Mouse (Mus musculus) limb, embryonic 10.5 days (tissue): ENCODE results near the gene H2-Oa. TPM values are rescaled to one million over a fixed set of nuclear protein-coding genes. Genes with fewer than 3 reads are reported as not detected.

Experiments used
- DNase-seq: peaks from one replicate; pipeline ENCODE4 v3.0.0-alpha.2; 2017; ENCODE audit warnings: low spot score
- H3K27ac ChIP-seq: fragments of 300-500 bp; sonication (generic); 2 replicates; pipeline ENCODE4 v1.5.1; 2016; ENCODE audit warnings: mild to moderate bottlenecking
- H3K27me3 ChIP-seq: fragments of 300-500 bp; sonication (generic); 2 replicates; pipeline ENCODE4 v1.6.1; 2016; ENCODE audit warnings: low read depth, mild to moderate bottlenecking; ENCODE audit not compliant: poor library complexity, severe bottlenecking
- H3K36me3 ChIP-seq: fragments of 300-500 bp; sonication (generic); 2 replicates; pipeline ENCODE4 v1.6.1; 2016; ENCODE audit warnings: mild to moderate bottlenecking, moderate library complexity
- H3K4me1 ChIP-seq: fragments of 300-500 bp; sonication (generic); 2 replicates; pipeline ENCODE4 v1.6.1; 2016
- H3K4me3 ChIP-seq: fragments of 300-500 bp; sonication (generic); 2 replicates; pipeline ENCODE4 v1.5.1; 2016; ENCODE audit warnings: mild to moderate bottlenecking, moderate library complexity
- H3K9me3 ChIP-seq: fragments of 300-500 bp; sonication (generic); replicated peaks from 2 replicates; pipeline ENCODE4 v1.6.1; 2016; ENCODE audit warnings: mild to moderate bottlenecking
- WGBS: fragments of 180-500 bp; shearing (Covaris S2); methylation state at CpG from one replicate; pipeline ENCODE4 v1.1.7; 2016; 5-methylcytosine and 5-hydroxymethylcytosine counted together
- polyA plus RNA-seq: library from polyadenylated mRNA; unstranded; fragments of >200 nt; fragmentation: Nextera tagmentation; extraction: Ambion mirVana; gene quantifications from 2 replicates; pipeline ENCODE4 v1.2.1, GENCODE M21; 2016

H2-Oa gene
- polyA plus RNA-seq, 1 experiment from 2014 or later = 0.66 TPM

DNA sequence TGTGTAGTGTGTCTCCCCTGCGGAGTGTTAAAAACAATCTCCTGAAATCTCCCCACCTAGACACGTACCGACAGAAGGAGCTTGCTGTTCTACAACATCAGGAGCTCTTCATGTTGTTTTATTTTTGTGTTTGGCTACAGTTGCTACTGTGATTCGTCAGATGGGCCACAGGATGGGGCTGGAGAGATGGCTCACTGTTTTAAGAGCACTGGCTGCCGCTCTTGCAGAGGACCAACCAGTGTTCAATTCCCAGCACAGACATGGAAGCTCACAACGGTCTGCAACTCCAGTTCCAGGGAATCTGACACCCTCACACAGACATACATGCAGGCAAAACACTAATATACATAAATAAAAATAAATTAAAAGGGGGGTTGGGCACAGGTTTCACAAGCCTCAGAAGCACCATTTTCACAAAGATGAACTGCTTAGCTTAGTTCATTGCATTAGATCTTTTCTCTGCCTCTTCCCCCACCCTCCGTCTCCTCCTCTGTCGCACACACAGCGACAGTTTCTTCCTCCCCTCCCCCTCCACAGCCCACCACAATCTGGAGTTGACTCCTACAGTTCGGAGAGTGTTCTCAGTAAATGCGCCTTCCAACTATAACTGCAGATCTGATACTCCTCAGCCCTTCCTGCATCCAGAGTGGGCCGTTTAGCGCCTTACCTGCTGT, 36.3 kb downstream of the H2-Oa start:
- H3K4me3 ChIP-seq = peak overlapping the region; percentile 39

DNA sequence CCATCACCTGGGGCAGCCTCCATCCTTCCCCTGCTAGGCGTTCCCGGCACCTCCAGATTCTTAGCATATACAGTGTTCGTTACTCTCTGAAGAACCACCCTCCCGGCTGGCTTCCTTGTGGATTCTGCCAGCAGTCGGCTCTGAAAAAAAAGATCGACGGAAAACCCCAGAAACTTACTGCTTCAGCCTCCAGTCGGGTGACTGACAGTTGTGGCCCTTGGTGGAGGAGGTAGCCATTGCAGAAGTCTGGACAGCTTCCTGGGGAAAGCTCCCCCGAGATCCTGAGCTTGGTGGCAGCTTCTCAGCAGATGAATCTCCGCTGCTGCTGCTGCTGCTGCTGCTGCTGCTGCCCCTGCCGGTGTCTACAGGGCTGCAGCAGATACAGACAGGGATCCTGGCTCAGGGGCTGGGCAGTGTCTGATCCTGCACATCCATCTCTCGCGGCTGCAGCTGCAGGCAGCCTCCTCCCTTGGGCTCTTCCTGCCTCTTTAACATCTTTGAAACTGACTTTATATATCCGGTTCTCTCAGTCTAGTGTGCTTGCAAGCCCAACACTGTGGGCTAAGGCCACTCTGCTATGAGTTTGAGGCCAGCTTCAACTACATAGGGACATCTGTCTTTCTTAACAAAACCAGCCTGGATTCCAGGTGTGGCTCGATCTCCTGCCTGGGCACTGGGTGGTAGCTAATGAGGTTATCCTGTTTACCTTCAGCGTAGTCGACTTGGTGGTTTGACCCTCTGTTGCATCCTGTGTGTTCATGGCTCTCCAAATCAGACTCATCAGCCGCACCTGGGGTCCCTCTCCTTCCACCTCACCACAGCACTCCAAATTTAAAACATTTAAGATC, 37.0 kb downstream of the H2-Oa start:
- Histone ChIP-seq H3K4me3 (peak overlapping the region; percentile 39), H3K27me3 (no peaks in the 10 kb centered on the region), H3K9me3 (no peaks in the 10 kb centered on the region), H3K27ac (peak overlapping the region; percentile 71), H3K4me1 (peaks cover 41% of the 10 kb centered on the region), H3K36me3 (peaks cover 12% of the 10 kb centered on the region)
- no peak for DNase-seq
- WGBS = 19% methylated on average over 18 of the region's 18 CpGs

More for the DNA sequence above, 36.3 kb downstream of the H2-Oa start:
- 22% methylated on average over 13 of the region's 13 CpGs for WGBS
- Histone ChIP-seq H3K27me3 (no peaks in the 10 kb centered on the region), H3K36me3 (peaks cover 12% of the 10 kb centered on the region), H3K4me1 (peaks cover 49% of the 10 kb centered on the region), H3K27ac (peak overlapping the region; percentile 71), H3K9me3 (no peaks in the 10 kb centered on the region)
- no peak for DNase-seq

DNA sequence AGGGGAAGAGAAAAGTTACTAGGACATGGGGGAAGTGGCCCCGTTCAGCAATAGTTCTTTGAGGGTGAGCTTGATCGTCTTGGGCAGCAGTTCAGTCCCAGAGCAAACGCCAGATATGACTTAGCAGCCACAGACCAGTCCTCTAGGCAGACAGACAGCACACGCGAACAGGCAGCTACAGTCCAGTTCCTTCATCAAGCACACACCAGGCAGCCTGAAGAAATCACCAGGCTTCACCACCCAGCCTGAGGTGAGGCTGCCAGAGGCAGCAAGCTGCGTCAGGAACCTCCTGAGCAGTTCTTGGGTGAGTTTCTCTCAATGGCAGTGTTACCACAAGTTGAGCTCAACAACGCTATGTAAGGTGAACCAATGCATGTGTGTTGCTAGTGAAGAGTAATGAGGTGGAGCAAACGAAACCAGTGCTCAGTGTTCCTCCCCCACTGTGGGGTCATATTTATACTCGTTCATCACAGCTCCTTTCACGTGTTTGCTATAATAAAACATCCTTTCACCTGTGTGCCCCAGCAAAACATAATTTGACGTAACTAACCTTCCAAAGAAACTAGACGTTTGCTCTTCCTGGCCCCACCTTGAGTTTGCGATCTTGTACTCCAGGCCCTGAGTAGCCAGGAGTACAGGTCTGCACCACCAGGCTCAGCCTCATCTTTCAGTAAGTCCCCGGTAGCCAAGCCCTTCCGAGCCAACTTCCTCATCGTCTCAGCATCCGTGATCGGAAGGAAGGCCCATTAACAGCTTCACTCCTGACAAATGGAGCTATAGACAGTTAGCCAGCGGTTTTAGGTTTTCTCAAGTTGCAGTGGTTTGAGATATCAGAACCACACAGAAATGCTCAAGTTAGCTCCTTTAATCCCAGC, 38.2 kb downstream of the H2-Oa start:
- 83% methylated on average over 19 of the region's 19 CpGs for WGBS
- Histone ChIP-seq H3K36me3 (peaks cover 12% of the 10 kb centered on the region), H3K9me3 (no peaks in the 10 kb centered on the region), H3K27me3 (no peaks in the 10 kb centered on the region), H3K4me1 (peaks cover 41% of the 10 kb centered on the region), H3K27ac (no peak overlapping the region), H3K4me3 (no peak overlapping the region)
- DNase-seq = no peak

DNA sequence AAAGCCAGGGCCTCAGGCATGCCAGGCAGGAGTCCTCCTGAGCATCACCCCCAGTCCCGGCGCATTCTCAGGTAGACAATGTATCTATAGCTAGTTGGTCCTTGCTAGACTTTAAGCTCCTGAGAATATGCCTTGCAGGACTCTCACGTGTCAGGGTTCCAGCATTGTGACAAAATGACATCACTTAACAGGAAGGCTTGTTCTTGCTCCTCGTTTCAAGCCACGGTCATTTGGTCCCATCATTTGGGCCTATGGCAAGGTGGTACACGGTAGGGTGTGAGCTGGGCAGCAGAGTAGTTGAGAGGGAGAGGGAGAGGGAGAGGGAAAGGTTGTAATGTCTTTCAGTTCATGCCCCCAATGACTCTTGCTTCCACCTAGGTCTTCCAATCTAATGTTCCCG, 39.8 kb downstream of the H2-Oa start:
- H3K4me1 ChIP-seq = peaks cover 45% of the 10 kb centered on the region
- H3K27ac ChIP-seq = no peak overlapping the region
- H3K36me3 ChIP-seq = no peaks in the 10 kb centered on the region
- no peak for DNase-seq
- no peaks in the 10 kb centered on the region for H3K9me3 ChIP-seq
- WGBS = 83% methylated on average over 7 of the region's 7 CpGs
- H3K4me3 ChIP-seq = no peak overlapping the region
- peaks cover 14% of the 10 kb centered on the region for H3K27me3 ChIP-seq

DNA sequence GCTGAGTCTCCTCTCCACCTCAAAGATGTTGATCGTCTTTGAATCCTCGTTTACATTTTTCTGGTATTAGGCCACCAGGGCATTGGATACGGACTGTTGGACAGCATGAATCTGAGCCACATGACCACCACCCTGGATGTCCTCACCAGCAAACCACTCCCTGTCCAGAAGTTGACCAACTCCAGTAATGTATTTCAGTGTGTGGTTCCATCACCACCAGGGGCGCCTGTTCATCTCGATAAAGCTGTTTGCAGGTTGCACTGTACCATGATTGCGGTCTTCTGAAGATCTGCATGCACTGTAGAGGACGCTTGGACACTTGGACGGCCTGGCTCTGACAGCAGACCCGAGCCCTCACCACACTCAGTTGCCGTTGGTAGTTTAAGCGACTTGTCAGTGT, 41.1 kb downstream of the H2-Oa start:
- Histone ChIP-seq H3K4me3 (no peak overlapping the region), H3K36me3 (no peaks in the 10 kb centered on the region), H3K27ac (no peak overlapping the region), H3K27me3 (peaks cover 27% of the 10 kb centered on the region), H3K4me1 (peaks cover 33% of the 10 kb centered on the region), H3K9me3 (no peaks in the 10 kb centered on the region)
- no peak for DNase-seq
- 83% methylated on average over 11 of the region's 11 CpGs for WGBS

DNA sequence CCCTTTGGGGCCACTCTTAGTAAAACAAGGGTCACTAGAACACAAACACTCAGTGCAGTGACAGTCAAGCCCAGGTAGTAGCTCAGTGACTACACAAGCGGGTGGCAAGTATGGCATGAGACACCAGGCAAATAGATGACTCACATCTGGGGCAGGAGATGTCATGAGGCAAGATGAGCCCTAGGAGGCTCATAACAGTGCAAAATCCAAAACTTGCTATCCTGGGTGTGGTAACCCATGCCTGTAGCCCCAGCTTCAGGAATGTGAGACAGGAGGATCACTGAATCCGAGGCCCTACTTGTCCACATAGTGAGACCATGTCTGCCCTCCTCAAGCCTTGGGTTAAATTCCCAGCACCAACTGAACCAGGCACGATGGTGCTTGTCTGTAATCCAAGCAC, 42.3 kb downstream of the H2-Oa start:
- Histone ChIP-seq H3K36me3 (no peaks in the 10 kb centered on the region), H3K27ac (no peak overlapping the region), H3K27me3 (peaks cover 39% of the 10 kb centered on the region), H3K4me3 (no peak overlapping the region), H3K9me3 (no peaks in the 10 kb centered on the region), H3K4me1 (peaks cover 26% of the 10 kb centered on the region)
- no peak for DNase-seq
- 83% methylated on average over 3 of the region's 3 CpGs for WGBS

DNA sequence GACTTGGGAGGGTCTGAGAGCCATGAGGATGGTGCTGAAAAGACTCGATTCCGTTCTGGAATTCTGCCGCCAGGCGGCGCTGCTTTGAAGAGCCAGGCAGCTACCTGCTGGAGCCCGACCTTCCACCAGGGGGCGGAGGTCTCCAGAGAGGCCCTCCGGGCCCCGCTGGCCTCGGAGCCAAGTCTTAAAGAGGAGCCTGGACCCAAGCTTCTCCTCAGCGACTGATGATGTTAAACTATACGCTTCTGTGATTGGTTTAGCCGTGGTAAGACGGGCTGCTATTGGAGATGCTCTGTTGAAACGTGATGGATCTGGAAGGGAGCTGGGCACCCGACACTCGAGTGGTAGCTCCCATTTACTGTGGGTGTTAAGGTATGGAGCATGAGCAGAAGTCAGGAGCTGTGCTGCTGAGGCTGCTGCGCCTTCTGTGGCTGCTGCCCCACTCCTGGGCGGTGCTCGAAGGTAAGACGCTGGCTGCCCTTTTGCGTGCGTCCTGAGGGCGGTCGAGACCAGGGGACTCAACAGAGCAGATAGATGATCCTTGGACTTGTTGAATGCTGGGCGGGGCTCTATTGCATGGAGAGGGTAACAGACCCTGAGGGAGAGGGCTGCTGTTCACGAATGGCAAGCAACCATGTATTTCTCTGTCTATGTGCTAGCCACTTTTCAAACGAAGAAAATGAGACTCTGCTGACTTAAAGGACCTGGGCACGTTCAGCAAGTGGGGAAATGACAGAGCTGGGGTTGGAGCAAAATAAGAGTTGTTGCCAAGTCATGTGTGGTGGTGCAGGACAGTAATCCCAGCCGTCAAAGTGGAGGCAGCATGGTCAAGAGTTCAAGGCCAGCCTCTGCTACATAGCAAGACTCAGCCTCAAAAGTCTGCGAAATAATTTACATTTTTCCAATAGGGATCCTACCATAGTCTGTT, 43.4 kb downstream of the H2-Oa start:
- H3K27ac ChIP-seq = peak overlapping the region; percentile 46; the same call in 1 of the 2 replicates
- H3K4me3 ChIP-seq = peak overlapping the region; percentile 48
- peak; percentile 100 for DNase-seq
- peaks cover 50% of the 10 kb centered on the region for H3K27me3 ChIP-seq
- no peaks in the 10 kb centered on the region for H3K9me3 ChIP-seq
- H3K36me3 ChIP-seq = no peaks in the 10 kb centered on the region
- 7% methylated on average over 31 of the region's 31 CpGs for WGBS
- peaks cover 25% of the 10 kb centered on the region for H3K4me1 ChIP-seq

DNA sequence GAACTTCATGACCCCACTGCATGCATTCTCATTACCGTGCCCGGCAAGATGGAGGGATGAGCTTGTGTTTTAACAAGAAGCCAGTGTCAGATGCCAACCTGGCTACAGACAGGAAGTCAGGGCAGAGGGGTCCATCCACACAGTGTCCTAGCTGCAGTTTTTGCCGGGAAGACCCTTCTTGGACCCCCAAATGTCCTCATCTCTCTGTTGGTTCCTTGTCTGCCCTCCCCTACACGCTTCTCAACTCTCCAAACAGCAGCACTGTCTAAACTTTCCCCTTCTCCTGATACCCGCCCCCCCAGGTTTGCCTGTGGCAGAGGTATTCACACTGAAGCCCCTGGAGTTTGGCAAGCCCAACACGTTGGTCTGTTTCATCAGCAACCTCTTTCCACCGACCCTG, 45.5 kb downstream of the H2-Oa start:
- H3K4me3 ChIP-seq = no peak overlapping the region
- no peak for DNase-seq
- H3K27ac ChIP-seq = no peak overlapping the region
- peaks cover 60% of the 10 kb centered on the region for H3K27me3 ChIP-seq
- no peaks in the 10 kb centered on the region for H3K9me3 ChIP-seq
- H3K36me3 ChIP-seq = no peaks in the 10 kb centered on the region
- peaks cover 27% of the 10 kb centered on the region for H3K4me1 ChIP-seq
- WGBS = 75% methylated on average over 7 of the region's 7 CpGs

DNA sequence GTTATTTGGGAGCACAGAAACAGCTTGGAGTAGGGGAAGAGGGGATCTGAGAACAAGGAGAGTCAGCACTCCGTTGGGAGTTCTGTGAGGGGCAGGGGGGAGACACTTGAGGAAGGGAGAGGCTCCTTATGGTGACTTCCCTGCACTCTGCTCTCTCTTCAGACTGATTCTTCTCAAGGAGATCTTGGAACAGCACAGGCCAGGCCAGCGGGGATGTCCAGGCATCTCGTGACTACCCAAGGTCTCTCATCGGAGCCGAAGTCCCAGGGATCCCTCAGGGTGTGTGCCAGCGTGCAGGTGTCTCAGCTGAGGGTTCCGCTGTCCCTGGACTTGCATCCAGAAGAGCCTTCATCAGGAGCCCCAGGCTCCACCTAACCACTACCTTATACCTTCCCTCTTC, 46.5 kb downstream of the H2-Oa start:
- no peaks in the 10 kb centered on the region for H3K9me3 ChIP-seq
- peaks cover 36% of the 10 kb centered on the region for H3K4me1 ChIP-seq
- peaks cover 60% of the 10 kb centered on the region for H3K27me3 ChIP-seq
- H3K36me3 ChIP-seq = no peaks in the 10 kb centered on the region
- H3K4me3 ChIP-seq = peak overlapping the region; percentile 42; the same call in 1 of the 2 replicates
- H3K27ac ChIP-seq = no peak overlapping the region
- DNase-seq = no peak
- 79% methylated on average over 7 of the region's 7 CpGs for WGBS

DNA sequence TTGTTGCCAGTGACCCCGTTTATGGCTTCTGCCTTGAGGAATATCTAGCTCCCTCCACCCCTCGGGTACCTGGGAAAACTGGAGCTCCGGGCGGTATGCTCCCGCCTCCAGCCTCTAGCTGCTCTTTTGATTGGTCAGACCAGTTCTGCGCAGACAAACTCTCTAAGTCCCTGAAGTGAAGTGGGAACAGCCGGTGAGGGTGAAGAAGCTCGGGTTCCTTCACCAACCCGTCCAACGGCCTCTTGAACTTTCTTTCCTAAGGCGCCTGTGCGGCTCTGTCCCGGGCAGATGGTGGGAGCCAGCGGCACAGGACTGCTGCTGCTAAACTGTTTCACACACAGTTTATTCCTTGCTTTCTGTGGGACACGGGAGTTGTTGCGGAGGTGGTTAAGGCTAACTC, 47.3 kb downstream of the H2-Oa start:
- H3K36me3 ChIP-seq = no peaks in the 10 kb centered on the region
- peak; percentile 58 for DNase-seq
- peak overlapping the region; percentile 42 for H3K4me3 ChIP-seq
- H3K27ac ChIP-seq = no peak overlapping the region
- no peaks in the 10 kb centered on the region for H3K9me3 ChIP-seq
- WGBS = under 1% methylated on average over 16 of the region's 16 CpGs
- H3K27me3 ChIP-seq = peaks cover 60% of the 10 kb centered on the region
- peaks cover 36% of the 10 kb centered on the region for H3K4me1 ChIP-seq

DNA sequence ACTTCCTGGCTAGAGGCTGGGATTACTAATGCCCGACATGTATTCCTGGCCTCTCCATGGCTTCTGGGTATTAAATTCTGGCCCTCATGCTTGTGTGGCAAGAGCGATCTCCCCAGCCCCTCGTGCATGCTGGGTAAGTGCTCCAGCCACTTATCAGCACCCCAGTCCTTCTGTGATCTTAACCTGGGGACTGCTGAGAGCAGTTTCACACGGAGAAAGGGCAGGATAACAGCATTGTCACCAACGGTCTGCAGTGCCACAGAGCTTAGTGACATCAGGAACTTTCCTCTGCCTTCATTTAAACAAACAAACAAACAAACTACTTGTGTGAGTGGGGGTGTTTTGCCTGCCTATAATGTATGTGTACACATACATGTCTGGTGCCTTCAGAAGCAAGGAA, 48.1 kb downstream of the H2-Oa start:
- no peak for DNase-seq
- 10% methylated on average over 5 of the region's 5 CpGs for WGBS
- Histone ChIP-seq H3K9me3 (no peaks in the 10 kb centered on the region), H3K4me3 (peak overlapping the region; percentile 42; the same call in 1 of the 2 replicates), H3K27ac (no peak overlapping the region), H3K36me3 (no peaks in the 10 kb centered on the region), H3K4me1 (peaks cover 36% of the 10 kb centered on the region), H3K27me3 (peaks cover 60% of the 10 kb centered on the region)

DNA sequence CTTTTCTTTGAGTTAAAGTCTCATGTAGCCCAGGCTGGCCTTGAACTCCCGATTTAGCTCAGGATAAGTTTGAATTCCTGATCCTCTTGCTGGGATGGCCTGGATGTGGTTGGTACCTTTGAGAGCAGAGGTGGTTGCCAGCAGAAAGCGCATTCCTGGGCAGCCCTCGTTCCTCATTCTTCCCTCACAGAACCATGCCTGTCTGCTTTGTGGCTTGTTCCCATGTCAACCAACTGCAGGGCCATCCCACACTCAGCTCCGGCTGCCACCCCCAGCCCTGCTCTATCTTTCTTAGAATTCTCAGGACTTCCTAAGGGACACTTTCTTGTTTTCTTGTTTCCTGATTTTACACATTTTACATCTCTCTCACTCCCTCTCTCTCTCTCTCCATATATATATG, 49.3 kb downstream of the H2-Oa start:
- peaks cover 52% of the 10 kb centered on the region for H3K27me3 ChIP-seq
- peaks cover 27% of the 10 kb centered on the region for H3K4me1 ChIP-seq
- H3K9me3 ChIP-seq = no peaks in the 10 kb centered on the region
- no peak overlapping the region for H3K27ac ChIP-seq
- no peak overlapping the region for H3K4me3 ChIP-seq
- whole genome bisulfite sequencing = 68% methylated on average over 4 of the region's 4 CpGs
- no peaks in the 10 kb centered on the region for H3K36me3 ChIP-seq
- no peak for DNase-seq
